Mouse (Mus musculus) cortical plate, adult 2 months (tissue): ENCODE data around the gene Zfp120.

ENCODE experiments used
- CTCF ChIP-seq: fragments of 200-500 bp; IDR thresholded peaks from 2 replicates; pipeline ENCODE4 v1.5.1; 2011; ENCODE audit warnings: mild to moderate bottlenecking, control low read depth, low read length; ENCODE audit not compliant: insufficient read depth; ENCODE audit errors: extremely low read depth
- POLR2A ChIP-seq: fragments of 200-500 bp; IDR thresholded peaks from 2 replicates; pipeline ENCODE4 v1.6.1; 2011; ENCODE audit warnings: mild to moderate bottlenecking, low read length, control low read depth; ENCODE audit not compliant: insufficient read depth; ENCODE audit errors: extremely low read depth

DNA sequence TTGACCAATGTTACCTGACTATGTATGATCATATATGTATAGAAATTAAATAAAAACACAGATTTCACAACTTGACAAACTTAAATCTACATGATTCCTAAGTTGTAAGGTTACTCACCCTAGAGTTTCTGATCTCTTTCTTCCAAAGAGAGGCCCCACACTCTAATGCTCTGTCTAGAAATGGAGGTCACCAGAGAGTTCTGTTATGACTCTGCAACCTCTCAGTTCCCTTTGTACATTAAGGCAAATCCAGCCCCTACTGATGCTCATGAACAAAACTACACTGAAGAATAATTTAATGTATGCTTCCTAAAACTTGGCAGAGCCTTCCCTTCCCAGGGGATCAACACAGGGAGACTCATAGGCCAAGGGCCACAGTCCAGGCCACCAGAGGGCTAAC lies 30.2 kb upstream of the Zfp120 start:
- no peak for TF ChIP-seq POLR2A
- no peak for TF ChIP-seq CTCF
